Mouse (Mus musculus): ENCODE measurements around the gene Rilpl1. TPM values are rescaled to one million over a fixed set of nuclear protein-coding genes. Genes with fewer than 3 reads are reported as not detected.

The Rilpl1 gene
- total RNA-seq, 1 experiment from 2014 or later, result 1.4 TPM

Other genes starting within 250 kb of the Rilpl1 start
- gene Mphosph9, start 203.4 kb downstream of the Rilpl1 start, total RNA-seq (2017), result 8.3 to 21.1 TPM (median 12.8 TPM) in 3 replicates
- 4.0 to 18.6 TPM (median 6.7 TPM) in 3 replicates for gene 2810006K23Rik, start 203.3 kb downstream of the Rilpl1 start, total RNA-seq (2017)
- 91.4 to 168 TPM (median 101 TPM) in 3 replicates for gene Cdk2ap1, start 168.3 kb downstream of the Rilpl1 start, total RNA-seq (2017)
- gene Sbno1, start 105.4 kb downstream of the Rilpl1 start, total RNA-seq (2017), result 178 to 275 TPM (median 193 TPM) in 3 replicates
- gene Kmt5a, start 91.5 kb downstream of the Rilpl1 start, total RNA-seq (2017), result 78.3 to 109 TPM (median 102 TPM) in 3 replicates
- gene Rilpl2, start 53.0 kb downstream of the Rilpl1 start, total RNA-seq (2017), result 47.8 to 86.1 TPM (median 71.4 TPM) in 3 replicates
- gene Snrnp35, start 48.3 kb downstream of the Rilpl1 start, total RNA-seq (2017), result 7.4 to 12.5 TPM (median 9.8 TPM) in 3 replicates
- gene Tmed2, start 9.3 kb upstream of the Rilpl1 start, total RNA-seq (2017), result 574 to 1,047 TPM (median 1,041 TPM) in 3 replicates
- gene Ddx55, start 21.5 kb upstream of the Rilpl1 start, total RNA-seq (2017), result 23.3 to 32.0 TPM (median 28.7 TPM) in 3 replicates
- gene Eif2b1, start 47.7 kb upstream of the Rilpl1 start, total RNA-seq (2017), result 21.2 to 26.1 TPM (median 23.4 TPM) in 3 replicates
- 12.7 to 25.2 TPM (median 15.0 TPM) in 3 replicates for gene Gtf2h3, start 47.7 kb upstream of the Rilpl1 start, total RNA-seq (2017)
- 26.6 to 55.9 TPM (median 27.8 TPM) in 3 replicates for gene Atp6v0a2, start 97.2 kb upstream of the Rilpl1 start, total RNA-seq (2017)
- not detected in 3 replicates for gene Dnah10, start 193.7 kb upstream of the Rilpl1 start, total RNA-seq (2017)

All from monocyte, adult 5-6 weeks (primary cell).